Mouse (Mus musculus): ENCODE data around the gene Fam83g. TPM values are rescaled to one million over a fixed set of nuclear protein-coding genes. Genes with fewer than 3 reads are reported as not detected.

The Fam83g gene
- polyA plus RNA-seq, 1 experiment from 2014 or later = 2.7 TPM

Other genes starting within 250 kb of the Fam83g start
- 0.17 and 0.42 TPM in 2 replicates for gene Rnf112, start 230.0 kb upstream of the Fam83g start, polyA plus RNA-seq (2016; fragmentation: Nextera tagmentation; extraction: Ambion mirVana)
- 72.4 and 76.0 TPM in 2 replicates for gene Mfap4, start 198.7 kb upstream of the Fam83g start, polyA plus RNA-seq (2016; fragmentation: Nextera tagmentation; extraction: Ambion mirVana)
- gene Mapk7, start 189.7 kb upstream of the Fam83g start, polyA plus RNA-seq (2016; fragmentation: Nextera tagmentation; extraction: Ambion mirVana) = 33.9 and 35.3 TPM in 2 replicates
- gene B9d1, start 178.9 kb upstream of the Fam83g start, polyA plus RNA-seq (2016; fragmentation: Nextera tagmentation; extraction: Ambion mirVana) = 9.0 and 11.0 TPM in 2 replicates
- gene Epn2, start 104.4 kb upstream of the Fam83g start, polyA plus RNA-seq (2016; fragmentation: Nextera tagmentation; extraction: Ambion mirVana) = 23.1 and 25.9 TPM in 2 replicates
- 7.7 and 8.1 TPM in 2 replicates for gene Grap, start 30.8 kb upstream of the Fam83g start, polyA plus RNA-seq (2016; fragmentation: Nextera tagmentation; extraction: Ambion mirVana)
- gene Slc5a10, start 36.7 kb downstream of the Fam83g start, polyA plus RNA-seq (2016; fragmentation: Nextera tagmentation; extraction: Ambion mirVana) = not detected in 2 replicates
- 16.4 and 20.0 TPM in 2 replicates for gene Prpsap2, start 78.0 kb downstream of the Fam83g start, polyA plus RNA-seq (2016; fragmentation: Nextera tagmentation; extraction: Ambion mirVana)
- gene Ulk2, start 171.0 kb downstream of the Fam83g start, polyA plus RNA-seq (2016; fragmentation: Nextera tagmentation; extraction: Ambion mirVana) = 17.0 and 18.8 TPM in 2 replicates
- gene Akap10, start 246.2 kb downstream of the Fam83g start, polyA plus RNA-seq (2016; fragmentation: Nextera tagmentation; extraction: Ambion mirVana) = 17.0 and 17.4 TPM in 2 replicates